Mouse (Mus musculus): ENCODE results near the gene Kdm1b. TPM values are rescaled to one million over a fixed set of nuclear protein-coding genes. Genes with fewer than 3 reads are reported as not detected.

The Kdm1b gene
- polyA plus RNA-seq, 1 experiment from 2014 or later, result 15.4 TPM

DNA sequence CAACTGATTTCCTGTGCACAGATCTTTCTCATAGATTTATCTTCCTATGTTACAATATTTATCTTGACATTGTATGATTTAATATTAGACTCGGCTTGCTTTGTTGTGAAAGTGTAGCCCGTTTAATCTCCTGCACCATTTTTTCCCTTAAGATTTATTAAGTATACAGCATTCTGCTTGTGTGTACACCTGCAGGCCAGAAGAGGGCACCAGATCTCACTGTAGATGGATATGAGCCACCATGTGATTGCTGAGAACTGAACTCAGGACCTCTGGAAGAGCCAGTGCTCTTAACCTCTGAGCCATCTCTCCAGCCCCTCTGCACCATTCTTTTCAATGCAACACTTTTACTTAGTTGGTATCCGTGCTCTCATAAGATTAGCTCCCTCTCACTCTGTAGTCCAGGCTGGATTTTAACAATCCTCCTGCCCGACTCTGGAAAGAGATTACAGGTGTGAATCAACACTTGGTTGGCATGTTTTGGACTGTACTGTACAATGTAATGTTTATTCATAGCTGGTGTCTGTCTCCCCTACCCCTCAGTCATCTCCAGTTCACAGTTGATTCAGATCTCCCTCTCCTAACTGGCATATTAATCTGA lies 37.7 kb downstream of the Kdm1b start:
- ATAC-seq (ENCODE audit: insufficient number of reproducible peaks, insufficient read depth, low FRiP score, low read depth), result no peak
- H3K9ac ChIP-seq (replicated peaks; ENCODE audit: low read depth, low read length), result no peak overlapping the region
- 87% methylated on average over 4 of the region's 4 CpGs for WGBS
- H3K4me1 ChIP-seq (ENCODE audit: control insufficient read depth, insufficient read depth, low read length), result no peaks in the 10 kb centered on the region
- H3K9me3 ChIP-seq (ENCODE audit: control insufficient read depth, low read depth, low read length), result no peaks in the 10 kb centered on the region
- no peak overlapping the region for H3K4me3 ChIP-seq (ENCODE audit: low read depth, low read length)
- no peak overlapping the region for H3K4me2 ChIP-seq (replicated peaks; ENCODE audit: low read depth, low read length)
- H3K27me3 ChIP-seq (ENCODE audit: control insufficient read depth, insufficient read depth, low read length), result no peaks in the 10 kb centered on the region
- no peak overlapping the region for H3K27ac ChIP-seq (ENCODE audit: low read length)
- H3K36me3 ChIP-seq (ENCODE audit: control insufficient read depth, insufficient read depth, low read length), result peaks cover 22% of the 10 kb centered on the region; the same call in 1 of the 2 replicates

DNA sequence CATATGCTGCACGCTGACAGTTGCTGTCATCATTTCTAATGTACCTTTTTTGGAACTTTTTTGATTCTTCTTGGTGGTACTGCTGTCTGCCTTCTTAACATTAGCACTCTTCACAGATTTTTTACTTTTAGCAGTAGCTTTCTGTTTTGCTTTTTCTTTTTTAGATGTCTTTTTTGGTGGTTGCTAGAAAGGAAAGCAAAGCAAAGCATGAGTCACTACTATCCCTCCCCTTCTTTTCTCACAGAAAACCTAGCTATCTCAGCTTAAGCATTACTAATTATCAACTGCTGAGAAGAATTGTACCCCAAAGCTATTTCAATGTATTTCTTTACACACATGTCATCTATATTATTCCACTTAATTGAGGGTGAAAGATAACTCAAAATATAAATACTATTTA lies 45.1 kb downstream of the Kdm1b start:
- Histone ChIP-seq H3K4me1 (ENCODE audit: control insufficient read depth, insufficient read depth, low read length) (no peaks in the 10 kb centered on the region), H3K36me3 (ENCODE audit: control insufficient read depth, insufficient read depth, low read length) (peaks cover 53% of the 10 kb centered on the region), H3K9me3 (ENCODE audit: control insufficient read depth, low read depth, low read length) (no peaks in the 10 kb centered on the region), H3K27ac (ENCODE audit: low read length) (no peak overlapping the region), H3K27me3 (ENCODE audit: control insufficient read depth, insufficient read depth, low read length) (no peaks in the 10 kb centered on the region), H3K9ac (replicated peaks; ENCODE audit: low read depth, low read length) (no peak overlapping the region), H3K4me2 (replicated peaks; ENCODE audit: low read depth, low read length) (no peak overlapping the region), H3K4me3 (ENCODE audit: low read depth, low read length) (no peak overlapping the region)
- no peak for ATAC-seq (ENCODE audit: insufficient number of reproducible peaks, insufficient read depth, low FRiP score, low read depth)
- WGBS, result 100% methylated on average over 1 of the region's 1 CpGs

DNA sequence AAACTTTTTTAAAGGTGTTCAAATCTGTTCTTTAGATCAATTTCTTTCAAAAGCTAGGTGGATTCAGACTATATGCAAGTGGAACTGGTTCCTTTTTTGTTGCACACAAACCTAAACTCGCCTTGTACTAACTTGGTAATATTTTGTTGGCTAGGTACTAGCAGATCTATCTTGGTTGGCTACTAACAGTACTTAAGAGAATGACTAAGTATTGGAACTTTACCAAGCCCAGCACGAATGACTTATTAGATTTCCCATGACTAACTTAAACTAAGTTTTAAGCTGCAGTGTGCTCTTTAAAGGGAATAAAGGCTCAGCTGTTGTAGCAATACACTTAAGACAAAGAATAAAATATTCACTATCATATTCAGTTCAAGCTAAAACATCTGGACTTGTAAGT lies 46.0 kb downstream of the Kdm1b start:
- no peak for ATAC-seq (ENCODE audit: insufficient number of reproducible peaks, insufficient read depth, low FRiP score, low read depth)
- H3K27me3 ChIP-seq (ENCODE audit: control insufficient read depth, insufficient read depth, low read length), result no peaks in the 10 kb centered on the region
- no peak overlapping the region for H3K4me2 ChIP-seq (replicated peaks; ENCODE audit: low read depth, low read length)
- H3K27ac ChIP-seq (ENCODE audit: low read length), result no peak overlapping the region
- no peaks in the 10 kb centered on the region for H3K4me1 ChIP-seq (ENCODE audit: control insufficient read depth, insufficient read depth, low read length)
- no peak overlapping the region for H3K4me3 ChIP-seq (ENCODE audit: low read depth, low read length)
- 83% methylated on average over 2 of the region's 2 CpGs for WGBS
- H3K9me3 ChIP-seq (ENCODE audit: control insufficient read depth, low read depth, low read length), result no peaks in the 10 kb centered on the region
- no peak overlapping the region for H3K9ac ChIP-seq (replicated peaks; ENCODE audit: low read depth, low read length)
- H3K36me3 ChIP-seq (ENCODE audit: control insufficient read depth, insufficient read depth, low read length), result peaks cover 57% of the 10 kb centered on the region

DNA sequence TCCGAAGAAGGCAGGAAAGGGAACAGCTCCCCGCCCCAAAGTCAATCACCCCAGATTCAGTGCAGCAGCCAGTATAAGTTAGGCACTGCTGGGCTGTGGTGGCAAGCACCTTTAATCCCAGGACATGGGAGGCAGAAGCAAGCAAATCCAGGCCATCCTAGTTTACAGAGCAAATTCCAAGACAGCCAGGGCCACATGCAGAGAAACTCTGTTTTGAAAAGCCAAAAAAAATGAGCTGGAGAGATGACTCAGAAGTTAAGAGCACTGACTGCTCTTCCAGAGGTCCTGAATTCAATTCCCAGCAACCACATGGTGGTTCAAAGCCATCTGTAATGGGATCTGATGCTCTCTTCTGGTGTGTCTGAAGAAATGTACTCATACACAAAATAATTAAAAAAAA lies 50.5 kb downstream of the Kdm1b start:
- Histone ChIP-seq H3K4me1 (ENCODE audit: control insufficient read depth, insufficient read depth, low read length) (no peaks in the 10 kb centered on the region), H3K27ac (ENCODE audit: low read length) (no peak overlapping the region), H3K4me3 (ENCODE audit: low read depth, low read length) (no peak overlapping the region), H3K36me3 (ENCODE audit: control insufficient read depth, insufficient read depth, low read length) (peaks cover 57% of the 10 kb centered on the region), H3K9ac (replicated peaks; ENCODE audit: low read depth, low read length) (no peak overlapping the region), H3K4me2 (replicated peaks; ENCODE audit: low read depth, low read length) (no peak overlapping the region), H3K9me3 (ENCODE audit: control insufficient read depth, low read depth, low read length) (no peaks in the 10 kb centered on the region), H3K27me3 (ENCODE audit: control insufficient read depth, insufficient read depth, low read length) (no peaks in the 10 kb centered on the region)
- 96% methylated on average over 2 of the region's 2 CpGs for WGBS
- ATAC-seq (ENCODE audit: insufficient number of reproducible peaks, insufficient read depth, low FRiP score, low read depth), result no peak

DNA sequence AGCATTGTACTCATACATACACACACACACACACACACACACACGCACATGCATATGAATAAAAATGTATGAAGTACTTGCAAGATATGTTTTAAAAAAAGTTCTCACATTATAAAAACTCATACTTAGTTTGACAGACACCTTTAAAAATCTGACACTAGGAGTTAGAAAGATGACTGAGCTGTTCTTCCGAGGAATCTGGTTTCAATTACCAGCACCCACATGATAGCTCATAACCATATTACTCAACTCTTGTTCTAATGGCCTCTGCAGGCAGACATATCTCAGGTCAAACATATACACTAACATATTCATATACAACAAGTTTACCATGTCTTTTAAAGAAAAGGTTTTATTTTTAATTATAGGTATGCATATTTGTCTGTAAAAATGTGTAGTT lies 53.3 kb downstream of the Kdm1b start:
- H3K4me2 ChIP-seq (replicated peaks; ENCODE audit: low read depth, low read length), result no peak overlapping the region
- H3K4me1 ChIP-seq (ENCODE audit: control insufficient read depth, insufficient read depth, low read length), result no peaks in the 10 kb centered on the region
- ATAC-seq (ENCODE audit: insufficient number of reproducible peaks, insufficient read depth, low FRiP score, low read depth), result no peak
- H3K4me3 ChIP-seq (ENCODE audit: low read depth, low read length), result no peak overlapping the region
- H3K27ac ChIP-seq (ENCODE audit: low read length), result no peak overlapping the region
- 72% methylated on average over 2 of the region's 2 CpGs for WGBS
- no peaks in the 10 kb centered on the region for H3K27me3 ChIP-seq (ENCODE audit: control insufficient read depth, insufficient read depth, low read length)
- no peak overlapping the region for H3K9ac ChIP-seq (replicated peaks; ENCODE audit: low read depth, low read length)
- no peaks in the 10 kb centered on the region for H3K9me3 ChIP-seq (ENCODE audit: control insufficient read depth, low read depth, low read length)
- H3K36me3 ChIP-seq (ENCODE audit: control insufficient read depth, insufficient read depth, low read length), result peaks cover 64% of the 10 kb centered on the region

GRCm38 (mm10) chr13:47099265-47099664 lies 56.0 kb downstream of the Kdm1b start:
- 67% methylated on average over 7 of the region's 7 CpGs for WGBS
- peaks cover 52% of the 10 kb centered on the region for H3K36me3 ChIP-seq (ENCODE audit: control insufficient read depth, insufficient read depth, low read length)
- H3K9me3 ChIP-seq (ENCODE audit: control insufficient read depth, low read depth, low read length), result no peaks in the 10 kb centered on the region
- no peak overlapping the region for H3K9ac ChIP-seq (replicated peaks; ENCODE audit: low read depth, low read length)
- no peak for ATAC-seq (ENCODE audit: insufficient number of reproducible peaks, insufficient read depth, low FRiP score, low read depth)
- H3K27ac ChIP-seq (ENCODE audit: low read length), result no peak overlapping the region
- no peaks in the 10 kb centered on the region for H3K27me3 ChIP-seq (ENCODE audit: control insufficient read depth, insufficient read depth, low read length)
- no peak overlapping the region for H3K4me2 ChIP-seq (replicated peaks; ENCODE audit: low read depth, low read length)
- H3K4me1 ChIP-seq (ENCODE audit: control insufficient read depth, insufficient read depth, low read length), result peaks cover 14% of the 10 kb centered on the region
- H3K4me3 ChIP-seq (ENCODE audit: low read depth, low read length), result no peak overlapping the region

DNA sequence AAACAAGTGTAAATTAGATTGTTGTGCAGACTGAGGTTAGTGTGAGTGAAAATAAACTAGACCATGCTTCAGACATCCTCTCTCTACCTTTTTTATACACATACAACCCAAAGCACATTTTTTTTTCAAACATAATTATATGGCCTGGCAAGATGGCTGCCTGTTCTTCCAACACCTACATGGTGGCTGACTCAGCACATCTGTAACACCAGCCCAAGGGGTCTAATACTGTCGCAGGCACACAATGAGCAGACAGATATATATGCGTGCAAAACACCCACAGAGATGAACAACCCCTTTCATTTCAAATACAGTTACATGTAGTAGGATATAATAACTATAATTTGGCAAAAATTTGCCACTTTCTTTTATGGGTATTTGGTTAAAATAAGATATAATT lies 57.3 kb downstream of the Kdm1b start:
- WGBS, result 87% methylated on average over 2 of the region's 2 CpGs
- H3K4me2 ChIP-seq (replicated peaks; ENCODE audit: low read depth, low read length), result no peak overlapping the region
- no peaks in the 10 kb centered on the region for H3K9me3 ChIP-seq (ENCODE audit: control insufficient read depth, low read depth, low read length)
- peaks cover 38% of the 10 kb centered on the region for H3K36me3 ChIP-seq (ENCODE audit: control insufficient read depth, insufficient read depth, low read length)
- H3K4me3 ChIP-seq (ENCODE audit: low read depth, low read length), result no peak overlapping the region
- H3K4me1 ChIP-seq (ENCODE audit: control insufficient read depth, insufficient read depth, low read length), result peaks cover 15% of the 10 kb centered on the region
- no peak for ATAC-seq (ENCODE audit: insufficient number of reproducible peaks, insufficient read depth, low FRiP score, low read depth)
- no peak overlapping the region for H3K9ac ChIP-seq (replicated peaks; ENCODE audit: low read depth, low read length)
- no peaks in the 10 kb centered on the region for H3K27me3 ChIP-seq (ENCODE audit: control insufficient read depth, insufficient read depth, low read length)
- H3K27ac ChIP-seq (ENCODE audit: low read length), result no peak overlapping the region

DNA sequence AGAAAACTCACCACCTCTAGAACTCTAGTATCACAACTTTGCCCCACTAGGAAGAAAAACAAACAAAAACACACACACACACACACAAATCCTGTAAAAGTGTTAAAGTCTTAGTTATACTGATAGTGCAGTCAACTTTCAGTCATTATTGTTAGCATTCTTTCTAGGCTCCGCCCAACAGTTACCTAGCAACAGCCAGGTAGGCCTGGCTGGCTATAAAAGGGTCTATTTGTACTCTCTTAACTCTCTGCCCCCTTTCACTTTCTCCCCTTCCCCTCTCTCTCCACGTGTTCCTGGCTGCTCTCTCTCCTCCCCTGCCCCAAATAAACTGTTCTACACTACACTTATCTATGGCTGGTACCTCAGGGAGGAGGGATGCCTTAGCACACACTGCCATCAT lies 60.8 kb downstream of the Kdm1b start:
- Histone ChIP-seq H3K4me3 (ENCODE audit: low read depth, low read length) (peak overlapping the region; percentile 84), H3K9ac (replicated peaks; ENCODE audit: low read depth, low read length) (0 out of 2 replicates have a peak overlapping the region, but pooled peaks have one; percentile 93), H3K36me3 (ENCODE audit: control insufficient read depth, insufficient read depth, low read length) (peaks cover 16% of the 10 kb centered on the region), H3K4me1 (ENCODE audit: control insufficient read depth, insufficient read depth, low read length) (peaks cover 15% of the 10 kb centered on the region), H3K4me2 (replicated peaks; ENCODE audit: low read depth, low read length) (peak overlapping the region; percentile 72), H3K27ac (ENCODE audit: low read length) (no peak overlapping the region), H3K27me3 (ENCODE audit: control insufficient read depth, insufficient read depth, low read length) (no peaks in the 10 kb centered on the region), H3K9me3 (ENCODE audit: control insufficient read depth, low read depth, low read length) (no peaks in the 10 kb centered on the region)
- 20% methylated on average over 2 of the region's 2 CpGs for WGBS
- ATAC-seq (ENCODE audit: insufficient number of reproducible peaks, insufficient read depth, low FRiP score, low read depth), result no peak

Data from stomach, embryonic 14.5 days (tissue).